Mouse (Mus musculus) kidney, embryonic 14.5 days (tissue): ENCODE measurements around the gene Grap. TPM values are rescaled to one million over a fixed set of nuclear protein-coding genes. Genes with fewer than 3 reads are reported as not detected.

Experiments used
- ATAC-seq: fragments of 200-750 bp; cut with Nextera tagmentation; 2 replicates; pipeline ENCODE4 v1.8.0; 2017; ENCODE audit warnings: moderate number of reproducible peaks, mild to moderate bottlenecking, moderate TSS enrichment, moderate library complexity; ENCODE audit not compliant: low FRiP score, low TSS enrichment
- H3K27ac ChIP-seq: fragments of 300-500 bp; sonication (generic); 2 replicates; pipeline ENCODE4 v1.5.1; 2014; ENCODE audit warnings: low read depth, mild to moderate bottlenecking, low read length, moderate library complexity, mixed read lengths
- H3K27me3 ChIP-seq: fragments of 300-500 bp; sonication (generic); 2 replicates; pipeline ENCODE4 v1.6.1; 2014; ENCODE audit warnings: mild to moderate bottlenecking, low read length; ENCODE audit not compliant: control insufficient read depth, insufficient read depth
- H3K36me3 ChIP-seq: fragments of 300-500 bp; sonication (generic); 2 replicates; pipeline ENCODE4 v1.6.1; 2014; ENCODE audit warnings: low read length, mixed read lengths; ENCODE audit not compliant: control insufficient read depth, insufficient read depth
- H3K4me1 ChIP-seq: fragments of 300-500 bp; sonication (generic); 2 replicates; pipeline ENCODE4 v1.6.1; 2014; ENCODE audit warnings: low read length, mixed read lengths; ENCODE audit not compliant: control insufficient read depth, insufficient read depth
- H3K4me2 ChIP-seq: fragments of 300-500 bp; sonication (generic); replicated peaks from 2 replicates; pipeline ENCODE4 v1.6.1; 2014; ENCODE audit warnings: low read depth, mild to moderate bottlenecking, low read length
- H3K4me3 ChIP-seq: fragments of 300-500 bp; sonication (generic); 2 replicates; pipeline ENCODE4 v1.5.1; 2014; ENCODE audit warnings: mild to moderate bottlenecking, low read length
- H3K9ac ChIP-seq: fragments of 300-500 bp; sonication (generic); 2 replicates; pipeline ENCODE4 v1.6.1; 2014; ENCODE audit warnings: low read depth, mild to moderate bottlenecking, low read length, moderate library complexity
- H3K9me3 ChIP-seq: fragments of 300-500 bp; sonication (generic); 2 replicates; pipeline ENCODE4 v1.6.1; 2016; ENCODE audit warnings: low read length; ENCODE audit not compliant: control insufficient read depth
- WGBS: fragments of 180-500 bp; shearing (Covaris S2); extraction: QIAGEN DNeasy Blood & Tissue Kit; methylation state at CpG from one replicate; pipeline ENCODE4 v1.1.7; 2014; 5-methylcytosine and 5-hydroxymethylcytosine counted together
- polyA plus RNA-seq: library from polyadenylated mRNA; unstranded; fragments of >200 nt; fragmentation: Nextera tagmentation; extraction: Ambion mirVana; gene quantifications from 2 replicates; pipeline ENCODE4 v1.2.1, GENCODE M21; 2014

Grap gene
- polyA plus RNA-seq: 7.5 and 8.6 TPM in 2 replicates

- no peak within 1 kb of the TSS for H3K27ac ChIP-seq
- no peaks in the 10 kb centered on the region for H3K27me3 ChIP-seq
- no peaks in the 10 kb centered on the region for H3K9me3 ChIP-seq
- no peaks in the 10 kb centered on the region for H3K4me1 ChIP-seq
- peak within 1 kb of the TSS; percentile 15; the same call in 1 of the 2 replicates for H3K4me3 ChIP-seq
- 0 out of 2 replicates have a peak within 1 kb of the TSS, but pooled peaks have one; percentile 21 for H3K4me2 ChIP-seq
- 62% methylated on average over 10 of the region's 10 CpGs for WGBS
- H3K9ac ChIP-seq: no peak within 1 kb of the TSS
- no peak for ATAC-seq
- no peaks in the 10 kb centered on the region for H3K36me3 ChIP-seq
Observed at GRCm38 (mm10) chr11:61652686-61653447, at the start of gene Grap. Grap (plus strand) TSS chr11:61653265.

GRCm38 (mm10) chr11:61608072-61608471 lies 45.0 kb upstream of the Grap start:
- Histone ChIP-seq H3K9ac (no peak overlapping the region), H3K4me2 (no peak overlapping the region), H3K27me3 (no peaks in the 10 kb centered on the region), H3K27ac (no peak overlapping the region), H3K36me3 (no peaks in the 10 kb centered on the region), H3K4me3 (no peak overlapping the region), H3K4me1 (no peaks in the 10 kb centered on the region), H3K9me3 (no peaks in the 10 kb centered on the region)
- 78% methylated on average over 4 of the region's 4 CpGs for WGBS
- ATAC-seq: no peak

GRCm38 (mm10) chr11:61611197-61611596 lies 41.9 kb upstream of the Grap start:
- no peak overlapping the region for H3K4me3 ChIP-seq
- ATAC-seq: no peak
- H3K4me2 ChIP-seq: no peak overlapping the region
- no peaks in the 10 kb centered on the region for H3K9me3 ChIP-seq
- H3K36me3 ChIP-seq: no peaks in the 10 kb centered on the region
- 74% methylated on average over 3 of the region's 3 CpGs for WGBS
- no peak overlapping the region for H3K9ac ChIP-seq
- no peak overlapping the region for H3K27ac ChIP-seq
- no peaks in the 10 kb centered on the region for H3K27me3 ChIP-seq
- H3K4me1 ChIP-seq: peaks cover 9% of the 10 kb centered on the region; the same call in 1 of the 2 replicates

- Histone ChIP-seq H3K27me3 (no peaks in the 10 kb centered on the region; the same call in 1 of the 2 replicates), H3K4me1 (peaks cover 9% of the 10 kb centered on the region; the same call in 1 of the 2 replicates), H3K9me3 (no peaks in the 10 kb centered on the region), H3K36me3 (no peaks in the 10 kb centered on the region), H3K4me3 (no peak overlapping the region), H3K27ac (no peak overlapping the region), H3K4me2 (no peak overlapping the region), H3K9ac (no peak overlapping the region)
- WGBS: 90% methylated on average over 4 of the region's 4 CpGs
- ATAC-seq: no peak
Observed at GRCm38 (mm10) chr11:61612116-61612635, 40.9 kb upstream of the Grap start.

GRCm38 (mm10) chr11:61614401-61614800 lies 38.7 kb upstream of the Grap start:
- H3K4me3 ChIP-seq: no peak overlapping the region
- no peaks in the 10 kb centered on the region; the same call in 1 of the 2 replicates for H3K27me3 ChIP-seq
- WGBS: 41% methylated on average over 5 of the region's 5 CpGs
- H3K9me3 ChIP-seq: no peaks in the 10 kb centered on the region
- no peak overlapping the region for H3K9ac ChIP-seq
- H3K4me1 ChIP-seq: peaks cover 9% of the 10 kb centered on the region; the same call in 1 of the 2 replicates
- no peak overlapping the region for H3K27ac ChIP-seq
- no peaks in the 10 kb centered on the region for H3K36me3 ChIP-seq
- ATAC-seq: no peak
- no peak overlapping the region for H3K4me2 ChIP-seq

- H3K4me1 ChIP-seq: peaks cover 9% of the 10 kb centered on the region; the same call in 1 of the 2 replicates
- 0 out of 2 replicates have a peak overlapping the region, but pooled peaks have one; percentile 30 for H3K27ac ChIP-seq
- peak overlapping the region; percentile 49 for H3K4me2 ChIP-seq
- H3K9me3 ChIP-seq: no peaks in the 10 kb centered on the region
- H3K9ac ChIP-seq: peak overlapping the region; percentile 34; the same call in 1 of the 2 replicates
- 0 out of 2 replicates have a peak, but pooled peaks have one; percentile 24 for ATAC-seq
- peak overlapping the region; percentile 21; the same call in 1 of the 2 replicates for H3K4me3 ChIP-seq
- WGBS: 2% methylated on average over 18 of the region's 22 CpGs
- H3K27me3 ChIP-seq: no peaks in the 10 kb centered on the region; the same call in 1 of the 2 replicates
- H3K36me3 ChIP-seq: no peaks in the 10 kb centered on the region
Observed at GRCm38 (mm10) chr11:61615686-61616522, 37.2 kb upstream of the Grap start.

- no peaks in the 10 kb centered on the region for H3K36me3 ChIP-seq
- H3K9me3 ChIP-seq: no peaks in the 10 kb centered on the region
- peaks cover 9% of the 10 kb centered on the region; the same call in 1 of the 2 replicates for H3K4me1 ChIP-seq
- WGBS: 82% methylated on average over 9 of the region's 9 CpGs
- no peak overlapping the region for H3K27ac ChIP-seq
- H3K4me2 ChIP-seq: no peak overlapping the region; the same call in 1 of the 2 replicates
- ATAC-seq: no peak
- H3K4me3 ChIP-seq: no peak overlapping the region
- no peaks in the 10 kb centered on the region; the same call in 1 of the 2 replicates for H3K27me3 ChIP-seq
- H3K9ac ChIP-seq: no peak overlapping the region
Observed at GRCm38 (mm10) chr11:61616523-61617292, 36.4 kb upstream of the Grap start.

GRCm38 (mm10) chr11:61617293-61617975 lies 35.6 kb upstream of the Grap start:
- H3K27me3 ChIP-seq: no peaks in the 10 kb centered on the region; the same call in 1 of the 2 replicates
- H3K4me1 ChIP-seq: peaks cover 9% of the 10 kb centered on the region; the same call in 1 of the 2 replicates
- H3K27ac ChIP-seq: no peak overlapping the region
- H3K36me3 ChIP-seq: no peaks in the 10 kb centered on the region
- no peak for ATAC-seq
- no peak overlapping the region for H3K9ac ChIP-seq
- 79% methylated on average over 7 of the region's 7 CpGs for WGBS
- no peaks in the 10 kb centered on the region for H3K9me3 ChIP-seq
- H3K4me2 ChIP-seq: no peak overlapping the region
- H3K4me3 ChIP-seq: no peak overlapping the region
